Mouse (Mus musculus): ENCODE results near the gene Dnajc16.

DNA sequence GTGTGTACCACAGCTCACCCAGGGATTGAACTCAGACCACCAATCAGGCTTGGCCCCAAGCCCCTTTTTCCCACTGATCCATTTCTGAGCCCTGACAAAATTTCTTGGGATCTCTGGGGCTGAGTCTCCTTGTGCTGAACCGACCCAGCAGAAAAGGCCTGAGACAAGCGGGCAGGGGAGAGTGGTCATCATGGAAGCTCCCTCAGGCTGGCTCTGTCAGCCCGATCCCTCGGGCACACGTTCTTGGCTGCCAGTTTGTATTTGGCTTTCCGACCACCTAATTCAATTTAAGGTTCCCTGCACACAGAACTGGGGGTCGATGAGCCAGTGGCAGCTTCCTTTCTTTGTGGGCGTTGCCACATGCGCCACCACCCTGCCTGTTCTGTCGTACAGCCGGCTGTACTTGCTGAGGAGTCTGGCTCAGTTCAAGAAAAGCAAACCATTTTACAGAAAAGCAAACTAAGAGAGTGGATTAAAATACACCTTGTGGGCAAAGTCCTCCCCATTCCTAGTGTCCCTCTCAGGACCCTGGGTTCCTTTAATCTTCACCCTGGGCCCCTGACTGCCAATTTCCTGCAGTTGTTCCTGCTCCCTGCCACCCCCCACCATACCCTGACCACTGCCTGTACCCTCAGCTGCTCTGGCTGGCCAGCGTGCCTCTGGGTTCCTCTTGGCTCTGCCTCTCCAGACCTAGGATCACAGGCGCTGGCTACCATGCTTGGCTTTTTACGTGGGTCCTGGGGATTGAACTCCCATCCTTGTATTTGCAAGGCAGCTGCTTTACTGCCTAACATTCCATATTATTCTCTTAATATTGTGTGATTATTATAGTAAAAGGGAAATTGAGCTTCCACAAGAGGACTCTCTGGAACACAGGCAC is 26.3 kb upstream of the Dnajc16 start:
- TF ChIP-seq CTCF (conservative IDR thresholded peaks at IDR 0.05; ENCODE audit: low read length) (no peak), POU5F1 (IDR thresholded peaks at IDR 0.05; ENCODE audit: borderline replicate concordance, low read length) (no peak)

Data from E14TG2a.4 (cell line).